Mouse (Mus musculus): ENCODE measurements around the gene Mxi1.

The Mxi1 gene

DNA sequence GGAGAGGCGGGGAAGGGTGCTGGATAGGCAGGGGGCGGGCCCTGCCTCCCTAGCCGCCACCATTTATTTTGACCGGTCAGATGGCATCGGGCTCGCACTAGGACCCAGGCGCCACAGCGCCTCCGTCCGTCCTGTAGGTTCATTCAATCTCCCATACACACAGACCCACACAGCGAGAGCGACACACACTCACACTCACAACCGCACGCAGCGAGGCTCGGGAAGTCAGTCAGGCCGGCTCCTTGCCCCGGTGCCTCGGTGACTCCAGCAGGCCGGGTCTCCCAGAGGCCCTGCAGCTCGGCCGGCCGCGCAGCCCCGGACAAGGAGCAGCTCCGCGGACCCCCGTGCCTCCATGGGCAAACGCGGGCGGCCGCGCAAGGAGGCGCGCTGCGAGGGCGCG, at the start of gene Mxi1:
TSS of gene Mxi1 (plus strand) at position 171 of the 400 bp plus-strand sequence.
- peak; percentile 78 to 79 for DNase-seq

DNA sequence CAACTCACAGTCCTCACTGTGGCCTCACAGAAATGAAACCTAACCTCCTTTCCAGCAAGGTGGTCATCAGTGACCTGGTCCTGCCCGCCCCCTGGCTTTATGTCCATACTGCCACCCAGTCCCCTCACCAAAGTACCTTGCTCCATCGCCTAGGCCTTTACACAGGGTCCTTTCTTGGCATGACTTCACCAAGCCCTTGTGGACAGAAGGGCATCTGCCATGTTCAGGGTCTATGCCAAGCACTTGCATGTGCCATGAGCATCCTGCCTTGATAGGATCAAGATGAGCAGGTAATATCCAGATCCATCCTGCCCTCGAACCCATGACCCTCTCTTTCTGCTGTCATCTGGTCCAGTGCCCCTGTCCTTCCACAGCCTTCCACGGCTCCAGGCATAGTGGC, 49.5 kb upstream of the Mxi1 start:
- no peak for DNase-seq

DNA sequence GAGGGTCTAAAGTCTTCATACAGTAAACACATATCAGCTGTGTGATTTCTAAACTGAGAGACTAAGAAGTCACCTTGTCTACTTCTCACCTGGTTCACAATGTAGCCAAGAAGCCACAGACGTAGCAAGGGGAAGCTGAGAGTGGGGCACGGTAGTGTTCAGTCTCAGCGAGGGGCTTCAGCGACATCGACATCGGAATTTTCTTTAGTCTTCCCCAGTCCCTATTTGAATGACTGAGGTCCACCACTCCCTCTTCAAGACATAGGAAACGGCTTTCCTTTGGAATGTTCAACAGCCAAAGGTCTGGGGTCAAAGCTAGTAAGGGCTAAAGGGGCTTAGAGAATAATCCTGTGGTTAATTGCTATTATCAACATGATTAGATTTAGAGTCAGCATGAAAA, 48.3 kb upstream of the Mxi1 start:
- no peak for DNase-seq

DNA sequence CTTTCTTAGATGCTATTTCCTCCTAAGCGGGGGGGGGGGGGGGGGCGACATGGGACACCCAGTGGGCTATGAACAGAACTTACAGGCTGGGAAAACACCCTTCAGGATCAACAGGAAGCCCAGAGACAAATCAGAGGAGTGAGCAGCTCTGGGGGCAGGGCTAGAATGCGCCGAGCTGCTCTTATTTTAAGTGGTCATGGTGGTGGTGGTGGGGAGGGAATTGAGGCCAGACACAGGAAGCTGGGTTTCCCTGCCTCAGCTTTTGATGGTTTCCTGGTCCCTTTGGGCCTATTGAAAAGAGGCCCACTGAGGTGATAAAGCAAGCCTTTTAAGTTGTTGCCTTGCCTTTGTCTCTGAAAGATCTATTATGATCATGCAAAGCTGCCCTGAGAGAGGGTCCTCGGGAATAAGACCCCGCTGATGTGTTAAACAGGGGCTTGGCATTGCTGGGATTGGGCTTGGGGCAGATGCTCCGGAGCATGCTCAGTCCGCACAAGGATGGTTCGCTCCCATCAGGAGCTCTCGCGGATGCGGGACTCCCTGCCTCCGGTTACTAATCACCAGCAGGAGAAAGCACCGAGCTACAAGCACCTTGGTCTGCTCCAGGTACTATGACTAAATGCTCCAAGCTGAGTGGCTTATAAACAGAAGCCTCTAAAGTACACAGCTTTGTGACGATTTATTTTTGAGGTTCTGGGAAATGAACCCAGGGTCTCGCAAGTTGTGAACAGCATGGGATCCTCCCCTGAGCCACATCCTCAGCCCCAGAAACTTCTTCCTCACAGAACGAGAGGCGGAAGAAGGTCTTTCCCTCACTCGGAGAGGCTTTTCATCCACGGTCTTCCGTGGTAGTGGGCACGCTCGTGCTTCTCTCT, 46.2 kb upstream of the Mxi1 start:
- no peak for DNase-seq

DNA sequence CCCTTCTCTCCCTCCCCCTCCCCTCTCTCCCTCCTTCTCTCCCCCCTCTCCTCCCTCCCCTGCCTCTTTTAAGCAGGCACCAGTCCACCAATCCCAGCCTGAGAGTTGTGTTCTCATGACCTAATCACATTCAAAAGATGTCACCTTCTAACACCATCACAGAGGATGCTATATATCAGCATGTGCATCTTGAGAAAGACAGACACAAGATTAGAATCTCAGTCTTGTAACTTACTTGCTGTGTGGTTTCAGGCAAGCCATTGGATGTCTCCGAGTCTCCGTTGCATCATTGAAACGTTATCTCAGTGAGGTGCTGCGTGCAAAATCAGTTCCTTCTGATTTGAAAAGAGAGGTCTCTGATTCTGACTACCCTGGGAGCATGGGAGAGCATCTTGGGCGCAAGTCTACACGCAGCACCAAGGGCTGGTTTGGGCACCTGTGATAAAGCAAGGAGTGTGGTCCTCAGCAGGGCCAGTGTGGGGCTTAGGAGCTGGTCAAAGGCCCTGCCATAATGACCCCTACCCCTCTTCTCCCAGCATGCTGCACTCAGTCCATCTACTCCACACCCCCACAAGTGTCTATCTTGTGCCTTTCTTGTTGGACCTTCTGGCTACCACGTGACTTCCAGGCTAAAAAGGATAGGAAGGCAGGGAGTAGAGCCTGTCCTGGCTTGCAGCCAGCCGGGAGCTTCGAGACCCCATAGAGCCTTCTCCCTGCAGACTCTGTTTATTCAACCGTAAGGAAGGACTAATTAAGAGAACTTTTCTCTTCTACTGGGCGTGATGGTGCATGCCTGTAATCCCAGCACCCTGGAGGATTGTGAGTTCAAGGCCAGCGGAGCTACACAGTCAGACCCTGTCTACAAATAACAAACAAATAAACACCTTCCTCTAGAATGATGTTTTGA, 45.2 kb upstream of the Mxi1 start:
- no peak for DNase-seq

DNA sequence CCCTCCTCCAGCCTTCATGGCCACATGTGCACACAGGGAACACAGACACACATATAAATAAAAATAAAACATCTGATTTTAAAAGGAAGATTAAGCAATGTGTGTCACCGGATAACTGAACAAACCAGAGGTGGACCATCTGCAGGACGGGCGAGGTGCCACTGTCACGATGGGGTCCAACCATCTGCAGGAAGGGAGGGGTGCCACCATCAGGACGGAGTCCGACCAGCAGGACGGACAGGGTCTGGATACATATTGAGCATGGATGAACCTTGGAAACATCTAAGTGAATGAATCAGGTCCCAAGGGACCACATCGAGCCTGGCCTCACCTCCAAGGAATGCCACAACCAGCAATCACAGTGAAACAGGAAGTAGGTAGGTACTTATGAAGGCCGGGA, 43.0 kb upstream of the Mxi1 start:
- DNase-seq: no peak

DNA sequence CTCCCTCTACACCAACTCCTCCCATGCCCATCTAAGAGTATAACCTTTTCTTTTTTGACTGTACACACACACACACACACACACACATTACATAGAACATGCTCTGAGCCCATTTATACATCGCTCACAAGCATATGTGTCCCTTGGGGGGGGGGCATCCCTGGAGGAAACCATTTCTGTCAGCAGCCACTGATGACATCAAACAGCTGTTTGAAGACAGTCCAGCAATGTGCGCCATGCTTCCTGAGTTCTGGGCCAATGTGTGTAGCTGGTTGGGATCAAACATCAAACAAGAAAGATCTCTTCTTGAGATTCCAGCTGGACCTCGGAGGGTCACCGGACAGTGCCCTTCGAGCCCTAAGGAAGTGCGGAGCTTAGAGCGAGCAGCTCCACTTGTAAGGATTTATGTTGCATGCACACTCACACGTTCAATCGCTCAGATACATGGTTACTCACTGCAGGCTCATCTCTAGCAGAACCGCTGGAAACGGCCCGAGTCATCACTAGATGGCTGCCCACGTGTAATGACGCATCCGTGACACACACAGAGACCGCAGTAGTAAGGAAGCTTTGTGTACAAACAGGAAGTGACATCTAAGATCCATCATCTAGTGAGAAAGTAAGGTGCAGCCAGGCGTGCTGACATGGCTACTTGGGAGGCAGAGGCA, 37.1 kb upstream of the Mxi1 start:
- DNase-seq: peak; percentile 52 to 53

DNA sequence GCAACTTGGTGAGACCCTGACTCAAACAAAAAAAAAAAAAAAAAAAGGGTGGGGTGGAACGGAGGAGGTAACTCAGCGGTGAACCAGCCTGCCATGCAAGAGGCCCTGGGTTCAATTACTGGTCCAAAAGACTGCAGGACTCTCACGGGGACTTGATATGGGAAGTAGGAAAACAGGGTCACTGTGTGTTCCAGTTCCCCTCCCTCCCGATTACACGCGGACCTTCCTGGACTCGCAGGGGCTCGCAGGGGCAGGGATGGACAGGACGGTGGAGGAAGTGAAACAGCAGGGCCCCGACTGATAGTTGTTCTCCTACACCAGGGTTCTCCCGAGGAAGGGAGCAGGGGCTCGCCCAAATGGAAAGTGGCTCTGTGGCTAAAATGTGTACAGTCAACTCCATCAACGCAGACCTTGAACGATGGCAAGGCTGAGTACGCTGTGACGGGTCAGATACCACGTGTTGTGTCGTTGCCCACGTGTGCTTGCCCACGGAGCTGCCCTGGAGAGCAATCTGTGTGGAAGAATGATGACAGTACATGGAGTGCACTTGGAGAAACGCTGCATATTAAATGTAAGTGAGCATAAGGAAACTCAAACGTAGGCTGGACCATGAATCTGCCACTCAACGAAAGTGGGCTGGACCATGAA, 36.4 kb upstream of the Mxi1 start:
- no peak for DNase-seq

DNA sequence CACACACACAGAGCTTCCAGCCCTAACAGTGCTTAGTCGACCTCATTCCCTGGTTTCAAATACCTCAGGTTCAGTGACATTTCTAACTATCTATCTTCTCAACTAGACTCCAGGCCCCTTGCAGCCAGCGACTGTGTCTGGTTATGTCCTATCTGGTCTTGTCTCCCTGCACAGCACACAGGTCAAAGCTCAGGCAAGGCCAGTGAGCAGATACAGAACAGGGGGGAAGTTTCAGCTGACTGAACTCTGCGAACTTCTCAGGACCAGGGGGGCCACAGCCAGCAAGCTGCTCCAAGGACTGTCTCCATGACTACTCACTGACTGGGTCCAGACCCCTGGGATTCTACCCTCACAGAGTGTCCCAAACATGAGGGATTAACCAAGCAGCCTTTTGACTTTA, 35.1 kb upstream of the Mxi1 start:
- no peak for DNase-seq

DNA sequence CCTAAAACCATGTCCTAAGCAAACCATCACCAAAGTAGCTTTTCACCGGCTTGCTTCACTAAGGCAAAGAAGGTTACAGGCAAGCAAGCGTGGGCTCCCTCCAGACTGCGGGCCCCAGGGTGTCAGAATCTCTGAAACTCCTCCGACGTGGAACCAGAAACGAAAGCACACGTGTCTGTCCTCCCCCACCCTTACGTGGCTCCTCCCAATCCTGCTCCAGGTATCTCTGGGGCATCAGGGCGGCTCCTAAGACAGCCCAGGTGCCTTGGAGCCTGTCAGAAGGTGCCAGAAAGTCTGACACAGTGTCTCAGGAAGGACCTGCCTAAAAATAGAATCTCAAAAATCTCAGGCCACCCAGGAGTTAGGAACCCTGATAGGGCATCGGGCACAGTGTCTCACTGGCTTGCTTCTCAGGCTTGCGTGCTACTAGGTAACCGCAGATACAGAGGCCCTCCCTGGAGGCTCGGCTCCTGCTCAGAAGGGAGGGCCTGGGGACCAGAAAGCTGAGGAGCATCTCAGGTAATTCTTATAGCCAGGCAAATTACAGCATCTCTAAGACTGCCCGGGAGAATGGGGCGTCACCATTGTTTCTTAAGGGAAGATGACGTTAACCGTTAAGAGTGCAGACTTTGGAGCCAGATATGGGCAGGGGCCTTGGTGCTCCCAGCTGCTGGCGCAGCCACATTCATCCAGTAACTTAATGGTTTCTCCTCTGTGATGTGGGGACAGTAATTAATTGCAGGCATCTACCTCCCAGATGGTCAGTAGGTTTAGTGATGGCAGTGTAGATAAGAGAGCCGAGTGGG, 33.2 kb upstream of the Mxi1 start:
- DNase-seq: no peak

DNA sequence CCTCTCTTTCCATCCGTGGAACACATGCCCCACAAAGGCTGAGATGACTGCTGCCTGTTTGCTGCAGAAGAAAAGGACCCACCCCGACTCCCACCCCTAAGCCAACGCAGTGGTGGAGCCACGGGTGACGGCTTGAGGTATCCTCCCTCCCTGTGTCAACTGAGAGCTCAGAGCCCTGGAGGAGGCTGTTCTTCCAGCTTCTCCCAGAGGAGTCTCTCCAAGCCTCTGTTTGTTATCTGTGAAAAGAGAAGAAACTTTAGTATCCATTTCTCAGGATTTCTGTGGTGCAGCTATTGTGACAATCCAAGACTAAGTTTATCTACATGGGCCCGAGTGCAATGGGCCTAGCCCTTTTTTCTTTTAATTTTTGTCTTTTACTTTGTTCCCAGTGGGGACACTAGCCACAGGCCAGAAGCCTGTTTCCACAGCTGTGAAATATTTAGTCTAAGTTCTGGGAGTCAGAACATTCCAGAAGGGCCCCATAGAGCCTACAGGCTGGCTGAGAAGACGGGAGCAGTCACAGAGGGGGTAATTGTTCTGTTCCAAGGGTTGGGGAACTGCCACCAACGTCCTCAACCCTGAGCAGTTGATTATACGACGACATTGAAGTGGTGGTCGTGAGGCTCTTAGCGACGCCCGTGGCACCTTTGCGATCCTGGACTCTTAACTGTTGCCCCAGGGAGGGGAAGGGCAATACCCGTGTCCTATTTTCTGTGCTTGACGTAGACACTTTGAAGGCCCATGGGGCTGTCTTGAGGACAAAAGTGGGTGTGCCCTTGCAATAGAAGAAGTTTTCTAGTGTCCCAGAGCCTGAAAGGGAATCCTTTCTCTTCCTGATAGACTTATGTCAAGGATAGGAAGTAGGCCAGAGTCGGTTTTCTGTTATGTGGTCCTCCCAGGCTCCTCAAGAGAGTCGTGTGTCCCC, 31.6 kb upstream of the Mxi1 start:
- DNase-seq: no peak

DNA sequence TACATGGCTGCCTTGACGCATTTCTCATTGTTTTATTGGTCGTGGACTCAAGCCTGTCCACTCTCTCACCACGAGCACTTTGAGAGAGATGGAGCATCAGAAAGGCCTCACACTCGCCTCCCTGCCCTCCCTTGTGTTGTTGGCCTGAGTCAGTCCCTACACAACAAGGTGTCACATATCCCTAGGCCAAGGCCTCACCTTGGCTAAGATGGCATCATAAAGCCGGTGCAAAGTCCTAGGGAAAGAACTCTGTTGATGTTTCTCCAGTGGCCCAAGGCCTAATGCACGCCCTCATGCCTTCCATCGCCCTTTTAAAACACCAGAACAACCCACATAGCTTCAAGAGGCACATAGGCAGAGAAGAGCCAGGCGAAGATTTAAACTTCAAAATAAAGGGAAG, 30.1 kb upstream of the Mxi1 start:
- DNase-seq: no peak

DNA sequence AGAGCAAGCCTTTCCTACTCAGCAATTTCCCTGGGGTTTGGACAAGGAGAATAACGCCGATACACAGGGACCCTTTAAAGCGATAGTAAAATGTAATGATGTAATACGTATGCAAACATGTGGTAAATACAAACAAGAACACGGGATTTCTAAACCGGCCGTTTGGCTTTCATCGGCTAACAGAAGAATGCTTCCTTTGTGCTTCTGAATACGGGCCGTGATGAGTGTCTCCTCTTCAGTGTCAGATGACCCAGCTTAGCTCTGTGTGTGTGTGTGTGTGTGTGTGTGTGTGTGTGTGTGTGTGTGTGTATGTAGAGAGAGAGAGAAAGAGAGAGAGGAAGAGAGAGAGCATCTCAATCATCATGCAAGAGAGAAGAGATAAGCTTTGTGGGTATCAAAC, 27.7 kb upstream of the Mxi1 start:
- DNase-seq: no peak

DNA sequence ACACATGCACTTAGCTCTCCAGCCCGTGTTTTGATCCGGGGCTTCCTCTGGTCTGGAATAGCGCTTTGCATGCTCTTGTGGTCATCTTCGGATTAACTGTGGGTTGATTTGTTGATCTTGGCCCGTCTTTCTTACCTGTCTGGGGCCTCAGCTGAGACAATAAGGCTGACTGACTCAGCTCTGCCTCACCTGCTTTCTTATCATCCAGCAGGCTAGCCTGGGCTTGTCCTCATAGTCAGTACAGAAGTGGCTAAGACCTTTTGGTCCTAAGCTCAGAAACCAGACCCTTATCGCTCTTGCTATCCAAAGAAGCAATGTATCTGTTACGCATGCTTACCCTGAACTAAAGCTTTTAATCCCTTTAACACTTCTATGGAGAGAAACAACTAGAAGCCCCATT, 26.6 kb upstream of the Mxi1 start:
- DNase-seq: no peak

DNA sequence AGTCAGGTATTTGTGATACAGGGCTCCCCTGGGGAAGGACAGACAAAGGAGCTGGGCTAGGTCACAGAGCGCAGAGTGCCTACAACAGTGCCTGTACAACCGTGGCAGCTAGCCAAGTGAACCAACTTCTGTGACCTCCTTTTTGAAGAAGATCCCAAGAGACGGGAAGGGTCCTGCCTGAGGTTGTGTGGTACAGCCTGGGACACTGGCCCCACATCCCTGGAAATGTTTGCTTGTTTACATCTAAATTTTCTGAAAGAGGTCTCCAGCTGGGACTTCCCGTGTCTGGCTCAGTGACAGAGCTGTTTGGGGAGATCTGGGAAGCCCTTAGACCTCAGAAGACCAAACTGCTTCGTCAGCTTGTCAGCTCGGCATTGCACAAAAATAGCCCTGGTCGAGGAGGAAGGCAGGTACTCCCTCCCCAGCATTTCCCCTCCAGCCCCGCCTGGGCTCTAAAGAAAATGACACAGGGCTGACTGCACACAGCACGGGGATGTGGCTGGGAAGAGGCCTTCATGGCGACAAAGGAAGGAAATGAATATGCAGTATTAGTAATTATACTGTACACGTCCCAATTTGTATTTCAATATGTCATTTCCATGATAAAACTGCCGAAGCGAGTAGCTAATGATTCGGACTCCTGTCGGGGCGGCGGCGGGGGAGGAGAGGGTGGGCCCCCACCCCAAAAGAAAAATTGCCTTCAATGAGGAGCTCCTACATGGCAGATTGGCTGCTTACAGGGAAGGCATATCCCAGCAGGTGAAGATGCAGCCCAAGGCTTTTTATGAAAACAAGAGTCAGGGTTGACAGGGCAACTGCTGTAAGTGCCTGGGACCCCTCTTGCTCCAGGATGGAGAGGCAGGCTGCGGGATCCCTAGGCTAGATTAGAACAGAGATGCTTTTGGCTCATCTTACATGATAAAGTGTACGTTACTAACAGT, 25.8 kb upstream of the Mxi1 start:
- no peak for DNase-seq

DNA sequence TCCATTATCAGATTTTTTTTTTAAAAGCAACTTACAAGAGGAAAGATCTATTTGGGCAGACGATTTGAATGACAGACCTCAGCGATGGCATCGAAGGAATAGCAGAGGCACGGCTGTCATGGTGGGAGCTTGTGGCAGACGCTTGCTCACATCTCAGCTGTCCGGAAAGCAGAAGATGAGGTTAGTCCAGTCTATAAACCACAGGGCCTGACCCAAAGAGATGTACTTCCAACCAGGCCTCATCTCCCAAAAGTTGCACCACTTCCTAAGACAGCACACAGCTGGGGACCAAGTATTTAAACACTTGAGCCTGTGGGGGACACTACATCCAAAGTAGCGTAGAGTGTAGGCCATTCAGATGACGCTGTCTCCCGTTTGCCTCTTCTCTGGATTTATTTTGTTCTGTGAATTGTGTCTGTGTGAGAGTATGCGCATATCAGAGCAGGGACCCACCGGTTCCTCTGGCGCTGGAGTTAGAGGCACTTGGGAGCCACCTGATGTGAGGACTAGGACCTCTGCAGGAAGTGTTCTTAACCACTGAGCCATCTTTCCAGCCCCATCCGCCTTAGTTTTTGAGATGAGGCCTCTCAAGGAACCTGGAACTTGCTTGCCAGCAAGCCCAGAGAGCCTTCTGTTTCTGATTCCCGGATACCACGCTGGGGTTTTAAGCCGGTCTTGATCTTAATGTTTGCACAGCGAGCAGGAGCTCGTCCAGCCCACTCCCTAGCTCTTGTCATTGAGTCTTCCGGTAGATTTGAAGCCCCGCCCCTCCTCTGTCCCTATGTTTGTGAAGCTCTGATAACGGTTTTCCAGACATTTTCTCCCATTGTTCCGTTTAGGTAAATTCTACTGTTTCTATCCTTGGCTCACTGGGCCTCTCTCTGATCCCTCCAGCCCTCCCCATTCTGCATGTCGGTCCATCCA, 13.7 kb upstream of the Mxi1 start:
- DNase-seq: no peak

DNA sequence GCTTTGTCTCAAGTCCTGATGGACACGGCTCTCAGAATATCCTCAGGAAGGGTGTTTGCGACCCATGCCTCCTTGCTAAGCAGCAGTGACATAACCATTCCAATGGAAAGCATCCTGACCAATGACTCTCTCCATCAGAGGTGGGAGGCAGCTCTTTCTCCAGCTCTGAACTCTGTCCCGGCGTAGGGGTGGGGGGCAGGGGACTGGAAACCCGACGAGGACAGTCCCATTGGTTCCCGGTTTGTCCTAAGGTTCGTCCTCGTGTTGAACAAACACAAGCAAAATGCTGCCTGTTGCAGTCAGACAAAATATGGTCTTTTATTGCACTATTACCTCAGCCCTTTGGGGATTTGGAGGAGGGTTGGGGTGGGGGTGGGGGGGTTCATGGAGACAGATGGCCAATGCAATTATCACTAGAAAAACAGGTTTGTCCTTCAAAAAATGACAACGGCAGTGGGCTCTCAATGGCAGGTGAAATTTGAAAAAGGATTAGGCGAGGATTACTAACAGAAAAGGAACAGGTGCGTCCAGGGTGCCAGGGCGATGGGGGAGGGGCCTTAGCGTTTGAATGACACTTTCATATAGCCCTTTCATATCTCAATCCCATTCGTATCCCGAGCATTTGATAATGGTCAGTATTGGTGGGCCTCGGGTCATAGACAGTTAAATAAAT, 11.0 kb upstream of the Mxi1 start:
- DNase-seq: no peak

DNA sequence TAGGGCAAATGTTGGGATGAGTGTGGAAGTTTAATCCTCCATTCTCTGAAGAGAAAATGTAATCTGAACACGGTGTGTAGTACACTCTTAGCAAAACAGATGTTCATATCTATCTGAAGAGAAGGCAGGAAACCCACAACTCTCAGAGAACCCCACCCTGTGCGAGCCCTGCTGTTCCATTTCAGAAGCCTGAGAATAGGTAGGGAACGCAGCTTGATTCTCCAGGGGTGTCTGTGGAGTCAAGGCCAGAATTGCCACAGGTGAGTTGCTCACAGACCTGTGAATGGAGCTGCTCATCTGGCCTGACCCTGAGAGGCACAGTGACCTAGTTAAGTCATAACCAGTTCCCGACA, 10.5 kb upstream of the Mxi1 start:
- no peak for DNase-seq

Measured in lung, adult 18-20 months (tissue).